Mouse (Mus musculus) hindbrain, embryonic 14.5 days (tissue): Measurements from ENCODE around the gene Slc7a1. TPM values are rescaled to one million over a fixed set of nuclear protein-coding genes. Genes with fewer than 3 reads are reported as not detected.
A peak's percentile ranks its signal among the peaks of the same experiment; 100 is the strongest.

Experiments
- ATAC-seq: fragments of 200-750 bp; cut with Nextera tagmentation; 2 replicates; pipeline ENCODE4 v1.8.0; 2017; ENCODE audit warnings: moderate number of reproducible peaks, mild to moderate bottlenecking, moderate TSS enrichment, moderate library complexity; ENCODE audit not compliant: low FRiP score
- DNase-seq: peaks from one replicate; pipeline ENCODE4 v3.0.0-alpha.2; 2015; ENCODE audit warnings: low spot score
- H3K27ac ChIP-seq: fragments of 300-500 bp; sonication (generic); 2 replicates; pipeline ENCODE4 v1.5.1; 2014; ENCODE audit warnings: mild to moderate bottlenecking, moderate library complexity
- H3K27me3 ChIP-seq: fragments of 300-500 bp; sonication (generic); 2 replicates; pipeline ENCODE4 v1.6.1; 2014; ENCODE audit warnings: mild to moderate bottlenecking, low read length, mixed read lengths; ENCODE audit not compliant: control insufficient read depth, insufficient read depth
- H3K36me3 ChIP-seq: fragments of 300-500 bp; sonication (generic); replicated peaks from 2 replicates; pipeline ENCODE4 v1.6.1; 2014; ENCODE audit not compliant: control insufficient read depth, insufficient read depth
- H3K4me1 ChIP-seq: fragments of 300-500 bp; sonication (generic); replicated peaks from 2 replicates; pipeline ENCODE4 v1.6.1; 2014; ENCODE audit warnings: antibody characterized with exemption, low read length, mixed read lengths; ENCODE audit not compliant: control insufficient read depth, insufficient read depth
- H3K4me2 ChIP-seq: fragments of 300-500 bp; sonication (generic); replicated peaks from 2 replicates; pipeline ENCODE4 v1.6.1; 2014; ENCODE audit warnings: mild to moderate bottlenecking, moderate library complexity
- H3K4me3 ChIP-seq: fragments of 300-500 bp; sonication (generic); replicated peaks from 2 replicates; pipeline ENCODE4 v1.5.1; 2014; ENCODE audit warnings: mild to moderate bottlenecking, low read length
- H3K9ac ChIP-seq: fragments of 300-500 bp; sonication (generic); 2 replicates; pipeline ENCODE4 v1.6.1; 2014
- H3K9me3 ChIP-seq: fragments of 300-500 bp; sonication (generic); 2 replicates; pipeline ENCODE4 v1.6.1; 2016; ENCODE audit warnings: low read length; ENCODE audit not compliant: control insufficient read depth
- WGBS: fragments of 180-500 bp; shearing (Covaris S2); extraction: QIAGEN DNeasy Blood & Tissue Kit; methylation state at CpG from one replicate; pipeline ENCODE4 v1.1.7; 2014; 5-methylcytosine and 5-hydroxymethylcytosine counted together
- polyA plus RNA-seq: library from polyadenylated mRNA; unstranded; fragments of >200 nt; fragmentation: Nextera tagmentation; extraction: Ambion mirVana; gene quantifications from 2 replicates; pipeline ENCODE4 v1.2.1, GENCODE M21; 2014

Slc7a1 gene
- polyA plus RNA-seq, 1 experiment from 2014 or later, result 58.4 TPM

- H3K27me3 ChIP-seq, result peaks cover 3% of the 10 kb centered on the region; the same call in 1 of the 2 replicates
- peak overlapping the region; percentile 64 for H3K4me3 ChIP-seq
- H3K36me3 ChIP-seq, result no peaks in the 10 kb centered on the region
- DNase-seq, result peak; percentile 69
- H3K4me1 ChIP-seq, result 0 out of 2 replicates have a peak, but pooled peaks cover 8% of the 10 kb centered on the region
- WGBS, result 3% methylated on average over 58 of the region's 58 CpGs
- H3K4me2 ChIP-seq, result peak overlapping the region; percentile 95
- peak; percentile 76 for ATAC-seq
- peak overlapping the region; percentile 74 for H3K27ac ChIP-seq
- H3K9me3 ChIP-seq, result no peaks in the 10 kb centered on the region
- peak overlapping the region; percentile 70 for H3K9ac ChIP-seq
These were observed 691 bp downstream of the Slc7a1 start for GRCm38 (mm10) chr5:148398766-148399659.

GRCm38 (mm10) chr5:148398451-148398765 is 1.3 kb downstream of the Slc7a1 start:
- Histone ChIP-seq H3K4me2 (peak overlapping the region; percentile 95), H3K4me3 (peak overlapping the region; percentile 64), H3K27me3 (peaks cover 3% of the 10 kb centered on the region; the same call in 1 of the 2 replicates), H3K27ac (no peak overlapping the region), H3K9me3 (no peaks in the 10 kb centered on the region), H3K4me1 (0 out of 2 replicates have a peak, but pooled peaks cover 8% of the 10 kb centered on the region), H3K36me3 (no peaks in the 10 kb centered on the region), H3K9ac (peak overlapping the region; percentile 70; the same call in 1 of the 2 replicates)
- 60% methylated on average over 6 of the region's 6 CpGs for WGBS
- no peak for ATAC-seq
- no peak for DNase-seq

DNA sequence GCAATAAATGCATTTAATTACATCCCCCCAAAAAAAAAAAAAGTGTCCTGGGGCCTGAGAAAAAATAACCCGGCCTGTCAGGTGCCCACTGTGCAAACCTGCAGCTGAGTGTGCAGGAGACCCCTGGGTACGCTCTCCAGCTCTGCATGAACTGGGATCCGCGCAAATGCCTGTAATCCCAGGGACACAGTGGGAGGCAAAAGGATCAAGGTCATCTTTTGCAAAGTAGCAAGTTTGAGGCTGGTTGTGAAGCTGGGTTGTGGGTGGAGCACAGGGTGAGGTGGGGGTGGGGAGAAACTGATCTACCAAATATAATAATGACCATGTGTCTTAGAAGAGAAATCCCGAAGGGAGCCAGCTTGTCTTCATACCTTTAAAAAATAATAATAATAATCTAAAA is 1.8 kb downstream of the Slc7a1 start:
- Histone ChIP-seq H3K9me3 (no peaks in the 10 kb centered on the region), H3K4me2 (peak overlapping the region; percentile 95; the same call in 1 of the 2 replicates), H3K36me3 (no peaks in the 10 kb centered on the region), H3K4me1 (0 out of 2 replicates have a peak, but pooled peaks cover 8% of the 10 kb centered on the region), H3K27ac (no peak overlapping the region), H3K9ac (no peak overlapping the region), H3K27me3 (peaks cover 3% of the 10 kb centered on the region; the same call in 1 of the 2 replicates), H3K4me3 (no peak overlapping the region)
- DNase-seq (no peak), ATAC-seq (no peak)
- 56% methylated on average over 5 of the region's 5 CpGs for WGBS

GRCm38 (mm10) chr5:148397418-148397817 is 2.3 kb downstream of the Slc7a1 start:
- H3K27me3 ChIP-seq, result peaks cover 3% of the 10 kb centered on the region; the same call in 1 of the 2 replicates
- H3K9ac ChIP-seq, result no peak overlapping the region
- no peak overlapping the region for H3K27ac ChIP-seq
- H3K9me3 ChIP-seq, result no peaks in the 10 kb centered on the region
- H3K4me2 ChIP-seq, result no peak overlapping the region
- ATAC-seq (no peak), DNase-seq (no peak)
- H3K4me3 ChIP-seq, result no peak overlapping the region
- 0 out of 2 replicates have a peak, but pooled peaks cover 8% of the 10 kb centered on the region for H3K4me1 ChIP-seq
- H3K36me3 ChIP-seq, result no peaks in the 10 kb centered on the region
- WGBS, result 94% methylated on average over 4 of the region's 4 CpGs

GRCm38 (mm10) chr5:148393316-148393715 is 6.4 kb downstream of the Slc7a1 start:
- DNase-seq, result no peak
- 89% methylated on average over 8 of the region's 8 CpGs for WGBS
- no peak overlapping the region for H3K4me2 ChIP-seq
- no peaks in the 10 kb centered on the region for H3K36me3 ChIP-seq
- ATAC-seq, result no peak
- H3K4me3 ChIP-seq, result no peak overlapping the region
- H3K27ac ChIP-seq, result no peak overlapping the region
- no peak overlapping the region for H3K9ac ChIP-seq
- H3K9me3 ChIP-seq, result no peaks in the 10 kb centered on the region
- H3K4me1 ChIP-seq, result 0 out of 2 replicates have a peak, but pooled peaks cover 3% of the 10 kb centered on the region
- H3K27me3 ChIP-seq, result no peaks in the 10 kb centered on the region

DNA sequence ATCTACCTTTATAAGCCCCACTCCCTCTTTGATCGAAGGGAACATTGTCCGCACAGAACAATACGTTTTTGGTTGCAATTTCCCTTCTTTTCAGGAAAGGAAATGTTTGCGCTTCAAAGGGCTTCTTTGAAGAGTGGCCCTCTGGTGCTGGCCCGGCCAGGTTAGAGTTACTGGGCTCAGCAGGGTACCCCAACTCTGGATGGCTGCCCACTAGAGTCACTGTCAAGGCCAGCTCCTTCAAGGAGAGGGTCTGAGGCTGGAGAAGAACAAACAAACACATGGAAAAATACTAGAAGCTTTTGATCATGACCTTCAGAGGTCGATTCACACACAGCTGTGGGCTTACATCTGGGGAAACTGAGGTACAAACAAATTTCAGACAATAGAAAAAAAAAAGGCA is 6.9 kb downstream of the Slc7a1 start:
- Histone ChIP-seq H3K4me2 (no peak overlapping the region), H3K4me1 (no peaks in the 10 kb centered on the region), H3K27ac (no peak overlapping the region), H3K36me3 (no peaks in the 10 kb centered on the region), H3K9ac (no peak overlapping the region), H3K4me3 (no peak overlapping the region), H3K27me3 (no peaks in the 10 kb centered on the region), H3K9me3 (no peaks in the 10 kb centered on the region)
- DNase-seq (peak; percentile 31), ATAC-seq (no peak)
- 75% methylated on average over 6 of the region's 6 CpGs for WGBS

GRCm38 (mm10) chr5:148389007-148389970 is 10.4 kb downstream of the Slc7a1 start:
- H3K4me3 ChIP-seq, result no peak overlapping the region
- H3K27me3 ChIP-seq, result no peaks in the 10 kb centered on the region
- H3K9me3 ChIP-seq, result no peaks in the 10 kb centered on the region
- H3K27ac ChIP-seq, result no peak overlapping the region
- 93% methylated on average over 15 of the region's 15 CpGs for WGBS
- DNase-seq (no peak), ATAC-seq (no peak)
- no peak overlapping the region for H3K4me2 ChIP-seq
- no peak overlapping the region for H3K9ac ChIP-seq
- no peaks in the 10 kb centered on the region for H3K36me3 ChIP-seq
- H3K4me1 ChIP-seq, result 0 out of 2 replicates have a peak, but pooled peaks cover 3% of the 10 kb centered on the region

DNA sequence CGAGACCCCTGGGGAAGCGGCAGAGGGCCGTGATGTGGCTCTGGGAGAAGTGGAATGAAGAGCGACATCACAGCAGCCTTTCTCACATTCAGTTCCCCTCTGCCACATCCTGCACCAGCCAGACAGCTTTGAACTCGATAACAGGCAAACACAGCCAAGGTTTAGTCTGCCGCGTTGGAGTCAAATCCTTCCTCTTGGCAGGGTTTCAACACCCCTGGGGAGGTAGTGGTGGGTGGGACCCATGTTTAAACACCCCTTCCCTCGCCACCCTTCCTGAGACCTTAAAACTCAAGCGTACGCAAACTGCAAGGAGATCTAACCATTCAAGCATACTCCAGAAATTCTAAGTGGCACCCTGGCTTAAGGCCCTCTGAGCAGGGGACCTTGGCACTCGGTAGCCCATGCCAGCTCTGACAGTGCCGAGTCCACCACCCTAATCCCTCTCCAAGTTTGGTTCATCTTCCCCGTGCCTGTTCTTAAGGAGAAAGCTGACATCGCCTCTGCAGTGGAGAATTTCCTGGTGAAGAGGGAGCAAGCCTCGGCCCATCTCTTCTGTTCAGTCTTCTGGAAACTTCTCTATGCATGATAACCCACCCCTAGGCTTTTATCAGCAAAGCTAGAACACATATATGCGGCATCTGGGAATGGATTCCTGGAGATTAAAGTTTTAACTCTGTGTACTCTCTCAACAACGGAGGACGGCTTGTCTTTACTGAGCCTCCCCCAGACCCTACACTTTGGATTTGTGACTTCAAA is 11.3 kb downstream of the Slc7a1 start:
- H3K27me3 ChIP-seq, result no peaks in the 10 kb centered on the region
- no peak overlapping the region for H3K4me3 ChIP-seq
- H3K36me3 ChIP-seq, result no peaks in the 10 kb centered on the region
- H3K9ac ChIP-seq, result no peak overlapping the region
- 87% methylated on average over 18 of the region's 18 CpGs for WGBS
- no peak overlapping the region for H3K27ac ChIP-seq
- no peak overlapping the region for H3K4me2 ChIP-seq
- no peak for ATAC-seq
- 0 out of 2 replicates have a peak, but pooled peaks cover 3% of the 10 kb centered on the region for H3K4me1 ChIP-seq
- no peaks in the 10 kb centered on the region for H3K9me3 ChIP-seq
- no peak for DNase-seq
